Mouse (Mus musculus): Measurements from ENCODE around the gene Ssna1. TPM values are rescaled to one million over a fixed set of nuclear protein-coding genes. Genes with fewer than 3 reads are reported as not detected.

The Ssna1 gene
- total RNA-seq, 2 experiments from 2014 or later = 38.2 to 42.6 TPM

- no peak for DNase-seq
Observed at GRCm38 (mm10) chr2:25231038-25231437, 41.2 kb downstream of the Ssna1 start.

- no peak for DNase-seq
Observed at GRCm38 (mm10) chr2:25230581-25230980, 41.7 kb downstream of the Ssna1 start.

GRCm38 (mm10) chr2:25229582-25229981 is 42.7 kb downstream of the Ssna1 start:
- no peak for DNase-seq

- no peak for DNase-seq
Observed at GRCm38 (mm10) chr2:25228995-25229530, 43.2 kb downstream of the Ssna1 start.

GRCm38 (mm10) chr2:25228431-25228889 is 43.8 kb downstream of the Ssna1 start:
- peak; percentile 91 to 92 for DNase-seq

- DNase-seq = no peak
Observed at GRCm38 (mm10) chr2:25227406-25227805, 44.8 kb downstream of the Ssna1 start.

GRCm38 (mm10) chr2:25226864-25227263 is 45.4 kb downstream of the Ssna1 start:
- DNase-seq = no peak

- peak in 1 of 2 experiments; percentile 34 for DNase-seq
Observed at GRCm38 (mm10) chr2:25225811-25226379, 46.3 kb downstream of the Ssna1 start.

- DNase-seq = peak; percentile 98 to 100
Observed at GRCm38 (mm10) chr2:25224766-25225752, 47.2 kb downstream of the Ssna1 start.

GRCm38 (mm10) chr2:25224492-25224765 is 47.8 kb downstream of the Ssna1 start, which contains the start of gene Tubb4b:
TSS of gene Tubb4b (minus strand) at chr2:25224702.
- DNase-seq = no peak

- DNase-seq = peak; percentile 86 to 92
Observed at GRCm38 (mm10) chr2:25223681-25224491, 48.4 kb downstream of the Ssna1 start.

- no peak for DNase-seq
Observed at GRCm38 (mm10) chr2:25221331-25221772, 50.9 kb downstream of the Ssna1 start.

Other genes starting within 250 kb of the Ssna1 start
- gene Nsmf, start 218.1 kb downstream of the Ssna1 start, total RNA-seq (2021) = 10 to 100 TPM; 11.2 to 13.6 TPM
- not detected for gene Entpd8, start 192.1 kb downstream of the Ssna1 start, total RNA-seq (2021)
- gene Noxa1, start 177.3 kb downstream of the Ssna1 start, total RNA-seq (2021) = not detected
- 1 to 10 TPM; 6.9 to 8.3 TPM for gene Nrarp, start 91.7 kb downstream of the Ssna1 start, total RNA-seq (2021)
- gene Tor4a, start 75.6 kb downstream of the Ssna1 start, total RNA-seq (2021) = 1 to 10 TPM; 4.0 to 4.6 TPM
- 10 to 100 TPM; 40.8 to 45.8 TPM for gene Nelfb, start 60.9 kb downstream of the Ssna1 start, total RNA-seq (2021)
- gene Stpg3, start 57.8 kb downstream of the Ssna1 start, total RNA-seq (2021) = not detected
- gene Fam166a, start 53.7 kb downstream of the Ssna1 start, total RNA-seq (2021) = not detected
- gene Tubb4b, start 47.7 kb downstream of the Ssna1 start, total RNA-seq (2021) = 100 to 1,000 TPM; 289 to 308 TPM
- gene Slc34a3, start 38.1 kb downstream of the Ssna1 start, total RNA-seq (2021) = not detected
- not detected for gene Rnf224, start 35.7 kb downstream of the Ssna1 start, total RNA-seq (2021)
- 1 to 10 TPM; 1.5 to 1.7 TPM for gene Rnf208, start 30.2 kb downstream of the Ssna1 start, total RNA-seq (2021)
- not detected for gene Cysrt1, start 30.0 kb downstream of the Ssna1 start, total RNA-seq (2021)
- gene AL732309.1, start 25.6 kb downstream of the Ssna1 start, total RNA-seq (2021) = 1 to 10 TPM; 1.9 to 2.4 TPM
- 10 to 100 TPM; 14.8 to 15.2 TPM for gene Tmem203, start 17.0 kb downstream of the Ssna1 start, total RNA-seq (2021)
- 1 to 10 TPM; 7.4 to 7.7 TPM for gene Tprn, start 9.8 kb downstream of the Ssna1 start, total RNA-seq (2021)
- 10 to 100 TPM; 35.3 to 38.8 TPM for gene Anapc2, start within 50 bp of the Ssna1 start, total RNA-seq (2021)
- gene Tmem210, start 15.7 kb upstream of the Ssna1 start, total RNA-seq (2021) = not detected
- under 1 TPM in 1 of 2 experiments, not detected in 1; 0.23 TPM for gene Lrrc26, start 17.5 kb upstream of the Ssna1 start, total RNA-seq (2021)
- gene Grin1, start 46.7 kb upstream of the Ssna1 start, total RNA-seq (2021) = not detected
- 10 to 100 TPM; 20.8 to 23.6 TPM for gene Man1b1, start 59.9 kb upstream of the Ssna1 start, total RNA-seq (2021)
- 1 to 10 TPM; 5.9 to 7.0 TPM for gene Dpp7, start 83.9 kb upstream of the Ssna1 start, total RNA-seq (2021)
- 10 to 100 TPM; 10.3 to 11.8 TPM for gene Uap1l1, start 93.2 kb upstream of the Ssna1 start, total RNA-seq (2021)
- not detected for gene Sapcd2, start 99.9 kb upstream of the Ssna1 start, total RNA-seq (2021)
- 10 to 100 TPM; 13.7 to 14.5 TPM for gene Entpd2, start 123.4 kb upstream of the Ssna1 start, total RNA-seq (2021)
- 10 to 100 TPM; 25.7 to 27.9 TPM for gene Npdc1, start 126.9 kb upstream of the Ssna1 start, total RNA-seq (2021)
- gene Fut7, start 150.8 kb upstream of the Ssna1 start, total RNA-seq (2021) = 1 to 10 TPM in 1 of 2 experiments, not detected in 1; 1.1 TPM
- gene Abca2, start 156.3 kb upstream of the Ssna1 start, total RNA-seq (2021) = 10 to 100 TPM; 41.4 to 43.2 TPM
- gene Clic3, start 184.4 kb upstream of the Ssna1 start, total RNA-seq (2021) = 1 to 10 TPM in 1 of 2 experiments, under 1 TPM in 1; 0.82 to 1.7 TPM
- 10 to 100 TPM; 22.6 to 28.7 TPM for gene Paxx, start 188.7 kb upstream of the Ssna1 start, total RNA-seq (2021)
- 100 to 1,000 TPM; 450 to 656 TPM for gene Ptgds, start 197.6 kb upstream of the Ssna1 start, total RNA-seq (2021)
- gene Lcn12, start 221.5 kb upstream of the Ssna1 start, total RNA-seq (2021) = not detected
- 10 to 100 TPM; 82.0 to 93.6 TPM for gene Fbxw5, start 228.3 kb upstream of the Ssna1 start, total RNA-seq (2021)
- gene C8g, start 229.3 kb upstream of the Ssna1 start, total RNA-seq (2021) = 1 to 10 TPM; 1.1 to 2.3 TPM